Mouse (Mus musculus) kidney, adult 18-20 months (tissue): Measurements from ENCODE around the gene Galk2.

ENCODE experiments used
- DNase-seq: peaks from one replicate; pipeline ENCODE4 v3.0.0; 2021

The Galk2 gene

DNA sequence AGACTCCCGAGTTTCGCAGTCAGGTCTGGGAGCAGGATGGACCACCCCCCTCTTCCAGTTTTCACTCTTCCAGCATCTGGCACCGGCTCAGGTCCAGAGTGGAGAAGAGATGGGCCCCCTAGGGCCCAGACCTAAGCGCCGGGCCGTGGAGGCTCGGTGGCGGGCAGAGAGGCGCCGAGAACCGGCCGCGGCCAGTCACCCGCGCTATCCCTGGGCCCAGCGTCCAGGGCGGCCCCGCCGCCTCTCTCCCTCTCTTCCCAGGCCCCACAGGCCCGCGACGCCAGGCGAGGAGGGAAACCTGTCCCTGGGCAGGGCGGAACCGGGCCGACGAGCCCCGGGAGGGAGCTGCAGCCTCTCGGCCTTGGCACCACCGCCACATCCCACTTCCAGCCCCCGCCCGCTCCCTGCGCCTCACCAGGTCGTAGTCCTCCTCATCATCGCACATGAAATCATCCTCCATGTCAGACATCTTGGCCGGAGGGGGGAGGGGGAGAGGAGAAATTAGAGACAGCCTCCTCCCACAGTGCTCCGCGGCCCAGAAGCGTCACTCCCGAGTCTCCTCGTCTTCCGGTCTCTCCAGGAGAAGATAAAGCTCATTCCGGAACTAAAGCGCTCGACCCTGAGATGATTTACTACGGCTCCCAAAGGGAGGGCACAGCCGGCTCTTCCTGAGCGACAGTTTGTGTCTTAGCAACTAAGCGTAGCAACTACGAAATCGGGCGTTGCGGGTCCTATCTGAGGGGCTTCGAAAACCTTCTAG, at the start of gene Galk2, which contains the start of gene Cops2:
Galk2 (plus strand) TSS at position 589 of the 760 bp plus-strand sequence.
Cops2 (minus strand) TSS at position 619 of the 760 bp plus-strand sequence.
- DNase-seq, result peak; percentile 94

DNA sequence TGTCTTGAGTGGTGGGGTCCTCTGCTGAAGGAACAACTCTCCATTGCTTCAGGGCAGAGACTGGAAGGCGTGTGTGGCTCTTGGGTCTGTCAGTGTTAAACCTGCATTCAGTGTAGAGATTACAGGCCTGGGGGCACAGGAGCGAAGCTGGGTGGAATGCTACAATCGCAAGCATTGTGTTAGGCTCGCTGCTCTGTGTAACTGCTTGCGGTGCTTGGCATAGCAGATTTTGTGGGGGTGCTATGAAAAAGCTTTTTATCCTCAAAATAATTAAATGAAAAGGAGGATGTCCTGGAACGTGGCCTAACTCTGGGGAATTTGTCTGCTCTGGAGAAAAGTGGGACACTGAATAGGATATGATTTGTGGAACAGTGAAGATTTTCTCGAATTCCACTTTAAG, 49.4 kb upstream of the Galk2 start:
- no peak for DNase-seq

DNA sequence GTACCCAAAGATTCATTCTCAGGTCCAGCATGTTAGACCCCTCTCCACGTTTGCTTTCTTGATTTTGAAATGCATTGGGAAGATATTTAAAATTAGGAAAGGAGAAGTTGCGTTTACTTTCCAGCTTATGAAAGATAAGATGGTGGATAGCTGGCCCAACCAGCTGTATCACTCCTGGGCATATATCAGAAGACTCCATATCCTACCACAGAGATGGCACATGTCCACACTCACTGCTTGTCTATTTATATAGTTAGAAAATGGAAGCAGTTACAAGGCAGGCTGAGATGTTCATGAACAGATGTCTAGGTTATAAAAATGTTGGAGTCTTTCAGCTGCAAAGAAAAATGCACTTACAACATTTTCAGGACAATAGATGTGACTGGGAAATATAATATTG, 47.6 kb upstream of the Galk2 start:
- DNase-seq, result no peak

DNA sequence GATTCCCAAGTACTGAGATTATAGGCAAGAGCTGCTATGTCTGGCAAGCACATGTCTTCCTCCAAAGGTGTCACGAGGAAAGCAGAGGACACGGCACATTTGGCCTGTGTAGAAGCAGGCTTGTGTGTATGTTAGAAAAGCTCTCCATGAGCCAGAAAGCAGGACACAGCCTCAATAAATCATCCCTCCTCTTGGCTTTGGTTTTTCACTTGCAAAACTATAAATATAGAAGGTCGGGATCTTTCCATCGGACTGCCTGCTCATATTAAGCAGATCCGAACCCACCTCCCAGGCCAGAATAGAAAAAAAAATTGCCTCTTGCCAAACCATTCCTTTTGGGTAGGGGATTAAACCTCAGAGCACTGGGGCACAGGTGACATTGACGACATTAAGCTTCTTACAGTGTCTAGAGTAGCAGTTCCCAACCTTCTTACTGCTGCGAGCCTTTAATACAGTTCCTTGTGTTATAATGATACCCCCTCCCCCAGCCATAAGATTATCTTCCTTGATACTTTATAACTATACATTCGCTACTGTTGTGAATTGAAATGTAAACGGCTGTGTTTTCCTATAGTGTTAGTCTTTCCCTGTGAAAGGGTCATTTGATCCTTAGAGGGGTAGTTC, 44.8 kb upstream of the Galk2 start:
- no peak for DNase-seq

DNA sequence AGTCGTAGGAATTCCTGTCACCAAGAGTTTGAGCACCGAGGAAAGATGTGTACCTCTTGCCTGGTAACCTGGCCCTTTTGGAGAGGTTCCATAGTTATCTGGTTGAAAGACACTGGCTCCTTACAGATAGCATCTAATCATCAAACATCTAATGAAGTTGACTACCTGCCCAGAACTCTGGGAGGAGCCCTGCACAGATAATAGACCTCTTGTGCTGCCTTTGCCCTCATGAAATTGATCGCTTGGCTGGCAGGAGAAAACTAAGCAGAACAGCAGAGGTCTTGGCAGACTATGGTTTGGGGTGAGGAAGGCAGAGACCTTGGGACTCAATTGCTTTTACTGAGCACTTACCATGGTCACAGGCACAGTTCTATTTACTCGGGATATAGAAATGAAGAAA, 38.5 kb upstream of the Galk2 start:
- no peak for DNase-seq

DNA sequence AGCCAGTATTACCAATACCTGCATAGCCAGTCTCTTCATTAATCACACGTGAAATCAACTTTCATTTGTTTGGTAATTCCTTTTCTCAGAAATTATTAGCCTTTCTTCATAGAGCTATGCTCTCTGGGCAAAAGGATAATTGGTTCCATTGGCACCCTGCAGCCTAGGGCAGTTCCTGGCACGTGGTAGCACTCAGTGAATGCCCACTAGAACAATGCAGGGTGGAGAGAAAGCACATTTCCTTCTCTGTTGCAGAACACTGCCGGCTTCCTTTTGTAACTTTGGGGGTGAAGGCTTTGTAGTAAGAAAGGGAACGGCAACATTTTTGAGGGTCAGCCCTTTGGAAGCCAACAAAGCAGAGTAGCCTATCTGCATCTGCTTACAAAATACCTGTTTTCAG, 32.7 kb upstream of the Galk2 start:
- no peak for DNase-seq

DNA sequence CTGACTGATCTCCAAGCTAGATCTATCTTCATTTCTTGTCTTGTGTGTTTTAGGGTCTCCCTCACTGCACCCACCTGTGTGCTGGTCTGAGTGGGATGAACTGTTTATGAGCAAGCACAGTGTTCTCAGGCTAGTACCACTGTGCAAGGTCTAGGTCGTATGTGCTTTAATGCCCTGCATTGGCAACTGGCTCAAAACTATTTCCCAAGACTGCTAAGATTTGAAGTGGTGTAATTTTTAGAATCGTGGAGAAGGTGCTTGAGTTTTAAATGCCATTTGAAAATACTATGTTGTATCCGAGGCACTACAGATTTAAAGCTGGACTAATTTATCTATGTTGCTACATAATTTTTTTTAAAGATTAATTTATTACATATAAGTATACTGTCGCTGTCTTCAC, 31.0 kb upstream of the Galk2 start:
- no peak for DNase-seq

DNA sequence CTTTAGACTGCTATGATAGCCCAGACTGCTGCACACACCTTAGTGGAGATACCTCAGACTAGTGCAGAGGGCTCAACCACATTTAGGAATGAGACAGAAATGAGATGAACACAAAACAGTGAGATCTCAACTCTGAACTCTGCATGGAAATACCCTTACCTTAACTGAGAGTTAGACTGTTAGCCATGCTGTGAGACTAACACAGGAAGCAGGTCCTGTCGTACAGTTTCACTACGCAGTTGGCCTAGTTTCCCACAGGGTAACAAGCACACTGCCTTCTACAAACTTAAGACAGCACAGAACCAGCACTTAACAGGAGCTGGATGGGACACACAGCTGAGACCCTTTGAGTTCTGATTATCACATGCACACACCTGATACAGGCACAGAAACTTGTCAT, 29.0 kb upstream of the Galk2 start:
- no peak for DNase-seq

DNA sequence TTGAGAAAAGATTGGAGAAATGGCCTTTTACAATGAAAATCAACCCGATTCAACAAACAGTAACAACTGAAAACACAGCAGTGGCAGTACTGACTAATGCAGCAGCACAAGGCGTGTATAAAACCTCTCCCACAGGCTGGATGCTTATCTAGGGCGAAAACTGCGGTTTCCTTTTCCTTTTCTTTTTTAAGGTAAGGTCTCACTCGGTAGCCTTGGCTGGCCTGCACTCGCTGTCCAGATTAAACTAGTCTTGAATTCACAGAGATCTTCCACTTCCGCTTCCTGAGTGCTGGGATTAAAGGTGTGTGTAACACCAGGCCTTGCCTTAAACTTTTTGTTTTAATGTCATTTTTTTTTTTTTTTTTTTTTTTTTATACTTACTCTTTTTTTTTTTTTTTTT, 20.8 kb upstream of the Galk2 start:
- no peak for DNase-seq

DNA sequence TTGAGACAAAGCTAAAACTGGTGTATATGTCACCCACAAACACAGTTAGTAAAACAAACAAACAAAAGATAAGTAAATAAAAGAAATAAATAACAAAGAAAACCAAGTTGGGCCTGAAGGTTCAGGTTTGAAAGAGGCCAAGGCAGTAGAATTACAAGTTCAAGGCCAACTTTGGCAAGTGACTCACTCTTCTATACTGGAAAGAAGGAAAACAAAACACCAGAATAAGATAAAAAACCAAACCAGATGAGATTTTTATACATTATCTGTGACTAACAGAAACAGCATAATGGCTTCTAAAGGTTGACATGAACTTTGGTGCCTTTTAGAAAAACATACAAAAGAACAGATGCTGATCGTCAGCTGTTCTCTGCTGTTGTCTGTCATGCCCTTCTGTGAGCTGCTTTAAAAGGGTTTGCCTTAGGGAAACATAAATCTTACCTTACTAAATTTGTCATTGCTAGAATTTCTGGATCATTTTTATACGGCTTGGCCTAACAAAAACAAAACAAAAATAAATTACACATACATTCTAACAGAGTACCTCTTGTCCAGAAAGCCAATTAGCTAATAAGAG, 20.1 kb upstream of the Galk2 start:
- no peak for DNase-seq

DNA sequence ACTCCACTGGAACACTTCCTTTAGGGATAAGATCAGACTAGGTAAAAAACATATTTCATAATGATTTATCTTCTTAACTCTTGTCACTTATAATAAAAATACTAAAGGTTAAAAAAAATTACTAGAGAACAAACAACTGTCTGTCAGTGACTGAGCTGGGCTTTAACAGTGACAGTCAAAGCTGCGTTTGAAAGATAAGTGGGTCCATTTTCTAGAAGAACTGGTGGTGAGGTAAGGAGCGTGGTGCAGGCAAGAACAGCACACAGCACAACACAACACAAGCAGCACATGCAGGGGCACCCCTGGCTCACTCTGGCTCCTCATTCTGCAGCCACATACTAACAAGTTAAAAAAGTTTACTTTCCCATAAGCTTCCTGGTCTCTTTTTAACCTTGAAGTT, 7.7 kb upstream of the Galk2 start:
- DNase-seq, result no peak

DNA sequence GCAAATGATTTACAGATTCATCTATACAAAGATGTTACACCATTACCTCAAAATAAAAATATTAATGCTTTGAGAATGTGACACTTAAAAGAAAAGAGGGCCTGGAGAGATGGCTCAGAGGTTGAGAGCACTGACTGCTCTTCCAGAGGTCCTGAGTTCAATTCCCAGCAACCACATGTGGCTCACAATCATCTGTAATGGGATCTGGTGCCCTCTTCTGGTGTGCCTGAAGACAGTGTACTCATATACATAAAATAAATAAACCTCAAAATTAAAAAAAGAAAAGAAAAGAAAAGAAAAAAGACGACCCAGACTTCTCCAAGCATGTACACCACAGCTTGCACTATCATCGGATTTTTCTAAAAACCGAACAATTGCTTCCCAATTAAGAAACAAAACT, 1.2 kb upstream of the Galk2 start:
- no peak for DNase-seq

DNA sequence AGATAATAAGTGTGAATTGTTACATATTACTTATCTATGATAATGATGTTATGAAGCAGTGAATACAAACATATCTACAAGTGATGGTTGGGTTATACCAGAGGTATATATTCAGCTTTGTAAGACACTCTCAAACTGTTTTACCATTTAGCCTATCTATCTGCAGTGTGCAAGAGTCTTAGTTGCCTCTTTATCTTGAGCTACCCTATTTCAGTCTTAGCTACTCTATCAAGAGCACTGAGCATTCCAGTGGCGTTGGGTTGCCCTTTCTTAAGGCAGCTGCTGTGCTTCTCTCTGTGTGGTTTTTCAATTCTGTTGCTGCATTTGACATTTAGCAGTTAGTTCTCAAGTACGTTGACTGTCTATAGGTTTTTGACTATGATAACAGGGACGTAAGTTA, 4.9 kb downstream of the Galk2 start:
- DNase-seq, result no peak

DNA sequence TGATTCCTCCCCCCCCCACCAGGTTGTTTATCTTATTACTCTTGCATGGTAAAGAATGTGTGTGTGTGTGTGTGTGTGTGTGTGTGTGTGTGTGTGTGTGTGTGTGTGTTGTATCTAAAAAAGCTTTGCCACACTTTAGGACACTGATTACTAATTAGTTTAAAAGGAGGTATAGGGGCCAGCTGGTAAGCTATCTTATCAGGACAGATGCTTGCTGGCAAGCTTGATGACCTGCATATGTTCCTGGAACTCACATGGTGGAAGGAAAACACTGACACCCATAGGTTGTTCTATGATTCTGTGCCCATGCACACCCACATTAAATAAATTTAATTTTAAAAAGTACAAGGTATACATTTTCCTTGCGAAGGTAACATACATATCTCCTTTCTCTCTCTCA, 5.6 kb downstream of the Galk2 start:
- no peak for DNase-seq

DNA sequence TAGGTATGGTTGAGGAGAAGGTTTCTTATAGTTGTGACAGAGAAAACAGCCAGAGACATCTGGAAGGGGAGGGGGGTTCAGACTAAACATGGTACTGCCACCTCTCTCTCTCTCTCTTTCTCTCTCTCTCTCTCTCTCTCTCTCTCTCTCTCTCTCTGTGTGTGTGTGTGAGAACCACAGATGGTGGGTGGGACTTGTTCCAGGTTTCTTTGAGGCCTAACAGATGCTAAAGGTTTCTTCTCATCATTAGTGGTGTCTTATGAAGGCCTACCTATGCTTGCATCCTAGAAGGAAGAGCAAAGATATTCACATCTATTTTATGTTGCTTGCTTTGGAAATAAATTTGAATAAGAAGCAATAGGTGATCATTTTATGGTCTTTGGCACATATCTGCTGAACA, 6.7 kb downstream of the Galk2 start:
- DNase-seq, result no peak

DNA sequence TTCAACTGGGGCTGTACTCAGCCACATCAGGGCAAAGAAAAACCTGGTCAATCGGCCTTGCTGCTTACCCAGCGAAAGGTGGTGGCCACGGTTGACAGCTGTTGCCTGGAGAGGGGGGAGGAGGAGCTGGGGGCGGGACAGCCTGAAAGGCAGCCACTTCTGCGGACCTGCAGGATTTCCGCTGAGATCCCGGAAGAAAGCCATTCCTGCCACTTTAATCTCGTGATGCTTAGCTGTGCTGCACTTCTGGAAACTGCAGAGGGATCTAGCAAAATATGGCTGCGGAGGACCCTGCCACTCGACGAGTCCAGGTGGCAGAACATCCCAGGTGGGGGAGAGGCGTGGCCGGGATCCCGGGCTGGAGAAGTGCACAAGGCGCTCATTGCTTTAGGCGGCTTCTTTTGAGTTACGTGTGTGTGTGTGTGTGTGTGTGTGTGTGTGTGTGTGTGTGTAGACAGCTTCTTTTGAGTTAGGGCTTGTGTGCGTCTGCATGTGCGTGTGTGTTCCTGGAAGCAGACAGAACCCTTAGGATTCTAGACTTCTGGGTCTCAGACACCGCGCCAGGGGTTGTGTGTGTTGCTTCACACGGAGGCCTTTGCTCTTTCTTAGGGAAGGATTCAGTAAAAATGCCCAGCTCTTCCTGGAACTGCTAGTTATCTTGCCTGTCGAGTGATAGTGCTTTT, 7.3 kb downstream of the Galk2 start:
- DNase-seq, result peak; percentile 71

DNA sequence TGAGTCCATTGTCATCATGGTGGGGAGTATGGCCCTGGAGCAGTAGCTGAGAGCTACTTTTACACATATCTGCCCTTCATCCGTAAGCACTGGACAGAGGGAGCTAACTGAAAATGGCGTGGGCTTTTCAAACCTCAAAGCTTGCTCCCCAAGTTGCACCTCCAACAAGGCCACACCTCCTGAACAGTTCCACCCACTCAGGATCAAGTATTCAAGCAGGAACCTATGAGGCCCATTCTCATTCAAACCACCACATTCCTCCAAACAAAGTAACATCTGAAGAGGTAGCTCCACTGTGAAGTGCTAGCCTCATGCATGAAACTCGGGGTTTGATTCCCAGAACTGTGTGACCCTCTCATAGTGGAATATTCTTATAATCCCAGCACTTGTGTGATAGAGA, 9.4 kb downstream of the Galk2 start:
- no peak for DNase-seq

DNA sequence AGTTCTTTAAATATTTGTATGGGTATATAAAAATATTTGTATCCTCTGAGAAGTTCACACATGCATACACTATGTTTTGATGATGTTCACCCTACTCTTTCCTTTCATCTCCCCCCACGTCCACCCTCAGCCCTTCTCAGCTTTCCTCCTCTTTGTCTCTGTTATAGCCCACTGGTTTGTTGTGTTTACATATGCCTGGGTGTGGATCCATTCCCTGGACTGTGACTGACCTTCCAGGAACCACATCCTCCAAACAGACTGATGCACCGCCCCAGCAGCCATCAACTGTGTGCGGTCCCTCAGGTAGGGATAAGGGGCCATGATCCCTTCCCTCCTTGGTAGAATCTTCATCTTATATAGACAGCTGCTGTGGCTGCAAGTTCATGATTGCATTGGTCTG, 11.2 kb downstream of the Galk2 start:
- DNase-seq, result no peak

DNA sequence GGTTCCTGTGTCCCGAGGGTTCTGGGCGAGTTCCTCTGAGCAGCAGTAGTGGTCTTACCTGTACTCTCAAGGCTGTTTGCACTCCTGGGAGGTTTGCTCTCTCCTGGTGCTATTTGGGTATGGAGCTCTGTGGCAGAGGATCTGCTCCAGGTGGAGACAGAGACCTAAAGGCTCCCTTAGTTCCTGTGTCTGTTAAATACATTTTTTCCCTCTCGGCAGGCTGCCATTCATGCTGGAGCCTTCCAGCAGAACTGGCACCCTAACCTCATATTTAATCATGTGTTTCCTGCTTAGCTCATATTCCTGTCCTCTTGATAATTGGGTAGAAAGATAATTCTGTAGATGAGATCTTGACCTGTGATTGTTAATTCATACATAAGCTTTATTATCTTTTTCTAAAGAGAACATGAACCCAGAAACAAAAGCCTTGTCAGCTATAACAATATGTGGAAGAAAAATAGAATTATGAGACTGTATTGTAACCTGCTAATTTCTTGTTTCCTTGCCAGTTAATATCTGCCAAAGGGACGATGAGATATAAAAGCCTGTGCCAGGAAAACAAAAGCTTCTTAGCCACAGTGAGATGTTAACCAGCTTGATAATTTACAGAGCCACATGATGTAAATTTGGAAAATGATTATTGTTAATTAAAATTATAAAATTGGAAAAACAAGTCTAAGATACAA, 27.1 kb downstream of the Galk2 start:
- no peak for DNase-seq

DNA sequence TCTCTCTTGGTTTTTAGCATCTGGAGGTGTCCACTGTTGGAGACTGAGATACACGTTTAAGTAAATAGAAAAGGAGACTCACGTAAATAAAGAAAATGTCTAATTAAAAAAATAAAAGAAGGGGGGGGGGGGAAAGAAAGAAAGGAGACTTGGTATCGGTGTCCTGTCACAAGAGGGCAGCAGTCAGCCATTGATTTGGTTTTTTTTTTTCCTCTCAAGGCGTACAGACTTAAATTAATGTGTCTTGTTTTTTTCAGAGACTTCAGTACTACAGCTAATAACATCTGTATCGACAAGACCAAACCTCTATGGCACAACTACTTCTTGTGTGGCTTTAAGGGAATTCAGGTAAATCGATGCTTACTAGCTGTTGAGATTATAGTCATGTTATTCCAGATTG, 34.2 kb downstream of the Galk2 start:
- DNase-seq, result peak; percentile 9

DNA sequence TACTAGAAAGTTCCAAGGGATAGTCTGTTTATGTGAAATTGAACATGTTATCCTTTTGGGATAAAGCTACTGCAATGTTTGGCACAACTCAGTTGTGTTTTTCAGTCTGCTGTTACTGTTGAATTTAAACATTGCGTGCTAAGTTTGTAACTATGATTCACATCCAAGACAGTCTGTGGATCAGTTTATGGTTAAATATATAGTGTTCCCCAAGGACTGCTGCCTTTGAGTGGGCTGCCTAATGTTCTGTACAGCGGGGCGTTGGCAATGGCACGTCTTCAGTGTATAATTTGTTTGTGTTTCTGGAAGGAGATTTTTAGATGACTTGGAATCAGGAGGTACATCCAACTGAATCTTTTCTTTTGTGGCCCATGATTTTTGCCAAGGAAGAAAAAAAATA, 36.2 kb downstream of the Galk2 start:
- DNase-seq, result no peak

DNA sequence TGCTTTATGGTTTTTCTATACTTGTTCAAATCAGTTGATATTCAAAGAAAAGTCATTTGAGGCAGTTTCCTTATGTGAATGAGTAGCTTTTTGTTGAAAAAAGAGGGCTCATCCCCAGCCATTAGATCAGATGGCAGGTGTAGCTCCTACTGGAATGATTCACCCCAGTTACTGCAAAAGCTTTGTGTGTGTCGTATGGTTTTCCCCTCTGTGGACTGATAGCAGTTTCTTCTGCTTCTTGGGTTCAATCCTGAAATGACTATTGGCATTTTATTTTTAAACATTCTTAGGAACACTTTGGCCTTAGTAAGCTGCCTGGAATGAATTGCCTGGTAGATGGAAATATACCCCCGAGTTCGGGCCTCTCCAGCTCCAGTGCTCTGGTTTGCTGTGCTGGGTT, 37.4 kb downstream of the Galk2 start:
- DNase-seq, result no peak

DNA sequence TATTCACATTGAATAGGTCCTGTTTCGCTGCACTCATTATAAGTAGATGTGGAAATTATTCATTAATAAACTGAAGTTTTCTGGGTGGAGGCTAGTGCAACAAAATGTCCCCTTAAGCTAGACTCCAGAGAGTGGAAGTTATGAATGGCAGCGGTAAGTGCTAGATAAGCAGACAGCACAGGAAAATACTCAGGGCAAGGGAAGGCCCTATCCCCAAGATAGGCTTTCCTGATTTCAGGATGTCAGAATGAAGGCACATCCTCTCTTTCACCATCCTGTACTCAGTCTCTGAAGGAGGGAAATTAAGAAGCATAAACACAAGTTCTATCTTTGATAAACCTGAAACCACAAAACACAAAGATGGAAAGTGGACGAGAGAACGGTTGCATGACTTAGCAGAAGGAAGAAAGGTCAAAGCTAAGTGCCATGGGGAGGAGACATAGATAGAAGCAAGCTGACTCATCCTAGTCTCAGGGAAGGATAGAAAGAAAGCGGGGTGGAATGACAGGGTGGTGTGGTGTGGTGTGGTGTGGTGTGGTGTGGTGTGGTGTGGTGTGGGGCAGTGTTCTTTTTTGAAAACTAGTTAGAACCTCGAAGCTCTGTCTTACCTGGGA, 42.0 kb downstream of the Galk2 start:
- no peak for DNase-seq
